Mouse (Mus musculus) lung, adult 2 months (tissue): ENCODE results near the gene Rasgrp3.

Experiments
- CTCF ChIP-seq: fragments of 200-500 bp; IDR thresholded peaks from 2 replicates; pipeline ENCODE4 v1.5.1; 2011; ENCODE audit warnings: mild to moderate bottlenecking, low read length, control low read depth; ENCODE audit not compliant: insufficient read depth
- POLR2A ChIP-seq: fragments of 200-500 bp; IDR thresholded peaks from 2 replicates; pipeline ENCODE4 v1.6.1; 2011; ENCODE audit warnings: low read depth, mild to moderate bottlenecking, control low read depth, low read length, borderline replicate concordance; ENCODE audit errors: extremely low read depth

GRCm38 (mm10) chr17:75477655-75478054, 42.0 kb downstream of the Rasgrp3 start:
- TF ChIP-seq CTCF (no peak), POLR2A (no peak)
